Mouse (Mus musculus): Measurements from ENCODE around the gene Mlx. TPM values are rescaled to one million over a fixed set of nuclear protein-coding genes. Genes with fewer than 3 reads are reported as not detected.
A peak's percentile ranks its signal among the peaks of the same experiment; 100 is the strongest.

The Mlx gene
- polyA plus RNA-seq (2015; fragmentation: Nextera tagmentation; extraction: Ambion mirVana), result 79.8 and 80.8 TPM in 2 replicates

GRCm38 (mm10) chr11:101086756-101087681 is at the start of gene Mlx:
Gene Mlx, plus strand, starts transcription at chr11:101087277.
- DNase-seq (ENCODE audit: low spot score), result peak; percentile 91

GRCm38 (mm10) chr11:101037795-101038194 is 49.3 kb upstream of the Mlx start:
- no peak for DNase-seq (ENCODE audit: low spot score)

GRCm38 (mm10) chr11:101045826-101046225 is 41.3 kb upstream of the Mlx start:
- no peak for DNase-seq (ENCODE audit: low spot score)

- peak; percentile 46 for DNase-seq (ENCODE audit: low spot score)
Observed at GRCm38 (mm10) chr11:101046440-101046839, 40.6 kb upstream of the Mlx start.

- peak; percentile 30 for DNase-seq (ENCODE audit: low spot score)
Observed at GRCm38 (mm10) chr11:101047502-101047901, 39.6 kb upstream of the Mlx start.

- no peak for DNase-seq (ENCODE audit: low spot score)
Observed at GRCm38 (mm10) chr11:101050359-101050758, 36.7 kb upstream of the Mlx start.

- DNase-seq (ENCODE audit: low spot score), result no peak
Observed at GRCm38 (mm10) chr11:101051051-101051493, 36.0 kb upstream of the Mlx start.

GRCm38 (mm10) chr11:101051617-101052016 is 35.5 kb upstream of the Mlx start:
- no peak for DNase-seq (ENCODE audit: low spot score)

GRCm38 (mm10) chr11:101052751-101053473 is 34.2 kb upstream of the Mlx start:
- DNase-seq (ENCODE audit: low spot score), result no peak

- DNase-seq (ENCODE audit: low spot score), result no peak
Observed at GRCm38 (mm10) chr11:101053974-101054373, 33.1 kb upstream of the Mlx start.

- DNase-seq (ENCODE audit: low spot score), result no peak
Observed at GRCm38 (mm10) chr11:101055418-101055817, 31.7 kb upstream of the Mlx start.

- DNase-seq (ENCODE audit: low spot score), result no peak
Observed at GRCm38 (mm10) chr11:101056885-101057284, 30.2 kb upstream of the Mlx start.

- DNase-seq (ENCODE audit: low spot score), result peak; percentile 89
Observed at GRCm38 (mm10) chr11:101057860-101058259, 29.2 kb upstream of the Mlx start.

- no peak for DNase-seq (ENCODE audit: low spot score)
Observed at GRCm38 (mm10) chr11:101058726-101059125, 28.4 kb upstream of the Mlx start.

- no peak for DNase-seq (ENCODE audit: low spot score)
Observed at GRCm38 (mm10) chr11:101059473-101059872, 27.6 kb upstream of the Mlx start.

GRCm38 (mm10) chr11:101060126-101060525 is 27.0 kb upstream of the Mlx start:
- DNase-seq (ENCODE audit: low spot score), result no peak

GRCm38 (mm10) chr11:101061049-101061448 is 26.0 kb upstream of the Mlx start:
- DNase-seq (ENCODE audit: low spot score), result no peak

GRCm38 (mm10) chr11:101062165-101062884 is 24.8 kb upstream of the Mlx start:
- no peak for DNase-seq (ENCODE audit: low spot score)

- no peak for DNase-seq (ENCODE audit: low spot score)
Observed at GRCm38 (mm10) chr11:101062971-101063675, 24.0 kb upstream of the Mlx start.

- DNase-seq (ENCODE audit: low spot score), result peak; percentile 81
Observed at GRCm38 (mm10) chr11:101063676-101064327, 23.3 kb upstream of the Mlx start.
